In genomic region chr11:65567831-65568230, GRCm38 (mm10) we compare ENCODE assay signal across 15 mouse cellular contexts.
A peak's percentile ranks its signal among the peaks of the same experiment; 100 is the strongest.
DNase-seq lines count a peak whose midpoint lies in the region; TF ChIP-seq lines count a peak whose summit lies in the region.
"Had no signal": no experiment of that assay in that cellular context is flagged by ENCODE, and none has a peak within 500 bp of the region (broad histone marks: within the 10 kb centered on the region; RNA-seq: fewer than 3 reads in every experiment).

No protein-coding gene starts in this region.

- TF ChIP-seq POLR2A in cerebellum, adult 2 months (IDR thresholded peaks at IDR 0.05; ENCODE audit: borderline replicate concordance, insufficient read depth, low read length) = no peak
- no peak for TF ChIP-seq POLR2A in lung, adult 2 months (IDR thresholded peaks at IDR 0.05; ENCODE audit: borderline replicate concordance, extremely low read depth, low read depth, low read length)

- no peaks in the 10 kb centered on the region for H3K27me3 ChIP-seq in cerebellum, adult 2 months (ENCODE audit: control insufficient read depth, insufficient read depth, low read length)
- H3K27me3 ChIP-seq: CH12.LX; embryonic facial prominence, embryonic 13.5 days; forebrain, embryonic 12.5 days; hindbrain, embryonic 12.5 days had no signal

- H3K4me1 ChIP-seq in cerebellum, adult 2 months (ENCODE audit: control insufficient read depth, insufficient read depth, low read length) = no peaks in the 10 kb centered on the region; the same call in 1 of the 2 replicates
- no peaks in the 10 kb centered on the region for H3K4me1 ChIP-seq in lung, adult 2 months (ENCODE audit: control insufficient read depth, insufficient read depth, low read length)
- H3K4me1 ChIP-seq: embryonic facial prominence, embryonic 13.5 days; forebrain, embryonic 12.5 days; heart, embryonic 10.5 days; hindbrain, embryonic 12.5 days had no signal

- no peak overlapping the region for H3K4me3 ChIP-seq in cerebellum, adult 2 months (replicated peaks; ENCODE audit: insufficient read depth, low read depth, low read length)
- H3K4me3 ChIP-seq in lung, adult 2 months (replicated peaks; ENCODE audit: extremely low read depth, low read depth, low read length) = no peak overlapping the region
- H3K4me3 ChIP-seq: embryonic facial prominence, embryonic 13.5 days; forebrain, embryonic 12.5 days; heart, embryonic 10.5 days; hindbrain, embryonic 12.5 days had no signal

- H3K27ac ChIP-seq in cerebellum, adult 2 months (ENCODE audit: insufficient read depth, low read length) = no peak overlapping the region
- H3K27ac ChIP-seq: embryonic facial prominence, embryonic 13.5 days; forebrain, embryonic 12.5 days; heart, embryonic 10.5 days; hindbrain, embryonic 12.5 days had no signal

- peak; percentile 23 to 50 for DNase-seq in cerebellum, adult 2 months
- DNase-seq in cerebellum, adult 11 months = no peak
- DNase-seq in lung, postnatal 36 days = peak; percentile 16
- no peak for DNase-seq in lung, adult 2 months
- peak; percentile 61 to 76 for DNase-seq in cerebellum, postnatal 14 days
- DNase-seq in left cerebral cortex, adult 9 months (ENCODE audit: low spot score in 2 of 2) = no peak
- DNase-seq: adrenal gland, postnatal 25 days; gastrocnemius, postnatal 14 days; heart, postnatal 10 days; heart, postnatal 4 days had no signal

- WGBS in cerebellum, adult 2 months = 15% methylated on average over 9 of the region's 9 CpGs
- WGBS in lung, adult 2 months = 76% methylated on average over 9 of the region's 9 CpGs

- no peak for TF ChIP-seq CTCF in cerebellum, adult 2 months (IDR thresholded peaks at IDR 0.05; ENCODE audit: borderline replicate concordance, insufficient read depth, low read depth, low read length)
- TF ChIP-seq CTCF in lung, adult 2 months (IDR thresholded peaks at IDR 0.05; ENCODE audit: insufficient read depth, low read length) = no peak

Comparison
In these comparisons a context has a peak if more than half of its experiments do, and no peak if none do; other contexts are left out.
1. DNase-seq: peak in cerebellum, adult 2 months (2 of 2), lung, postnatal 36 days (single experiment) and cerebellum, postnatal 14 days (2 of 2); none in cerebellum, adult 11 months (single experiment), lung, adult 2 months (single experiment) and left cerebral cortex, adult 9 months (0 of 2).